Mouse (Mus musculus) cerebellum, adult 18-20 months (tissue): Measurements from ENCODE around the gene Gnl3l.

Experiments
- DNase-seq, 2 experiments: peaks; one replicate each; pipeline ENCODE4 v3.0.0; 2021

Gene Gnl3l

DNA sequence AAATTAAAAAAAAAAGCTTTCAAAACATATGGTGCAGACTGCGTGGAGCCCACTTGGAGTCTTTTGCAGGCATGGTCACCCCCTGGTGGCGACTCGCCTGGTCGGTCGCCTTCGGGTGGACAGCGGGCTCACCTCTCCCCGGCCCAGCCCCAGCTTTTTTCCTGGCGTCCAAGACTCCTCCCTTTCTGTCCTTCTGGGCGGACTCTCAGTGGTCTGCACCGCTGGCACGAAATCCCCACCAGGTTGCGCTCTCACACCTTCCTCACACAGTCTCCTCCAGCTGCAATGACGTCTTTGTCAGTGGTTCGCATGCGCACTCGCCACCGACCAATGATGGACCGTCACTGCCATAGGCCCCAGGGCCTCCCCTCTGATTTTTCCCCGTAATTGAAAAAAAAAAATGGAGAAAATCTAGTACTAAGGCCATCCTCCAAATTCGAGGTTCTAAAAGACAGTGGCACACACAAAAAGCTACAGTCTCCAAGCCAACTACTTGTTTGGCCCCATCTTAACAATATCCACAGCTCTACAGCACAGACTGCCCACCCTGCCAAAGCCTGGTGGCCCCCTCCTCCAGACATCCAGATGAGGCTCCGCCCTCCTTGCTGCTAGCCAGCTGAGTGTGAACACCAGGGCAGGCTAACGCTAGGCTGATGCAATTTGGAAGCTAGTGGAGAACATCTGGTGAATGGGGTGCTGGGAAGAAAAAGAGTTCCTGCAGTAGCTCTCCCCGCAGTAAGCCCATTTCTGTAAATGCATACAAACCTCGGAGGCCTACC is 60.4 kb downstream of the Gnl3l start:
- peak; percentile 2 to 6 for DNase-seq

DNA sequence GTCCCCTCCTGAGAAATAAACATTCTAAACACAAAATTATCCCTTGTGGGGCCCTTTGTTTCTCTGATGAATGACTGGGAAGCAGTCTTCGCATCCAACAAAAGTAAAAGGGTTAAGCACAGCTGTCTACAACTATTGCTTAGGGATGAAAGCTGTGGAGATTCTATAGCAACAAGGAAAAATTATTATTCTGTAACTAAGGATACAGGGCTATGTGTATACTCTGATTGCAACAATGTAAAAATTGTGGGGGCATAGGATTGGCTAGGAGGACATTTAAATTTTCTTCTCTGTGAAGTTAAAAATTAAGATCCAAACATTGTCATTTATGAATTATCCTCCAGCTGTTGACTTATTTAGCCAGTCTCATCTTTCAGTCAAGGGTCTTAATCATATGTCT is 61.1 kb downstream of the Gnl3l start:
- no peak for DNase-seq

GRCm38 (mm10) chrX:150955441-150955840 is 61.7 kb downstream of the Gnl3l start:
- DNase-seq: no peak

- DNase-seq: no peak
These were observed 62.4 kb downstream of the Gnl3l start for GRCm38 (mm10) chrX:150954721-150955120.
